Mouse (Mus musculus) heart, postnatal 25 days (tissue): ENCODE results near the gene Acvr1b. TPM values are rescaled to one million over a fixed set of nuclear protein-coding genes. Genes with fewer than 3 reads are reported as not detected.

Experiments
- DNase-seq: peaks from one replicate; pipeline ENCODE4 v3.0.0; 2022; ENCODE audit warnings: low spot score
- intact Hi-C: fragments of 180-260 bp; cut with DNase I; formaldehyde crosslinking; loops from one replicate; pipeline ENCODE4 v1.15.1; 2025
- total RNA-seq, 2 experiments: library from RNA; stranded (reverse); gene quantifications; 2 replicates each; pipeline ENCODE4 v1.2.3; 2021

Gene Acvr1b
- total RNA-seq, 2 experiments from 2014 or later = 11.7 to 14.5 TPM

DNA sequence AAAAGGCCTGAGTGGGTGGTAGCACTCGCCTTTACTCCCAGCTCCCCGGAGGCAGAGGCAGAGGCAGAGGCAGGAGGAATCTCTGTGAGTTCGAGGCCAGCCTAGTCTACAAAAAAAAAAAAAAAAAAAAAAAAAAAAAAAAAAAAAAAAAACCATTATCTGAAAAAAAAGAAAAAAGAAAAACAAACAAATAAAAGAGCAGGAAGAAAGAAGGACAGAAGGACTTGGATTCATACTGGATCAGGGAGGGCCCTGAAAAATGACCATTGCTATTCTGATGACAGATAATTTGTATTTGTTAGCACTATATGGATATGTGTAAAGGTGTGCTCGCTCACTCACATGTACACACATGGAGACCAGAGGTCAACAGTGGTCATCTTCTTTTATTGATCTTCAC is 2.6 kb upstream of the Acvr1b start:
- DNase-seq = no peak
- intact Hi-C loops = no loop called here

GRCm38 (mm10) chr15:101172016-101172415 is 1.9 kb upstream of the Acvr1b start:
- DNase-seq = no peak
- intact Hi-C loops = no loop called here

GRCm38 (mm10) chr15:101174294-101175130 is 645 bp downstream of the Acvr1b start:
- DNase-seq = peak; percentile 12
- intact Hi-C loops = loop anchor here (2.0 kb wide), 1 partner anchor 28 kb away; no protein-coding TSS in a partner anchor

DNA sequence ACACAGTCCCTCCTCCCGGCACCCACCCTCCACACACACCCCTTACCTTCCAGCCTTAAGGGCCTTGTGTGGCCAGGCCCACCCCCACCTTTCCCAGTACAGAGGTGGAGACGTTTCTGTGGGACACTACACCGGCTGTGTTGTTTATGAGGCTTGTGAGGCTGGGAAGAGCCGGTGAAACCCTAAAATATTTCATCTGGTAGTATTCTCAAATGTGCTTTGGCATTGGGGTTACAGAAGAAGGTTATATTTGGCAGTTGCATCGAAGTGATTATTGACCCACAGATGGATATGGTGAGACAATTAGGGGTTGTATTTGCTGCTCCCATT is 1.2 kb downstream of the Acvr1b start:
- intact Hi-C loops = loop anchor here (2.0 kb wide), 1 partner anchor 28 kb away; no protein-coding TSS in a partner anchor
- DNase-seq = no peak

- DNase-seq = no peak
- intact Hi-C loops = loop anchor here (2.0 kb wide), 2 partner anchors 15 to 29 kb away; no protein-coding TSS in a partner anchor
Measured at GRCm38 (mm10) chr15:101175613-101176283, 1.9 kb downstream of the Acvr1b start.

DNA sequence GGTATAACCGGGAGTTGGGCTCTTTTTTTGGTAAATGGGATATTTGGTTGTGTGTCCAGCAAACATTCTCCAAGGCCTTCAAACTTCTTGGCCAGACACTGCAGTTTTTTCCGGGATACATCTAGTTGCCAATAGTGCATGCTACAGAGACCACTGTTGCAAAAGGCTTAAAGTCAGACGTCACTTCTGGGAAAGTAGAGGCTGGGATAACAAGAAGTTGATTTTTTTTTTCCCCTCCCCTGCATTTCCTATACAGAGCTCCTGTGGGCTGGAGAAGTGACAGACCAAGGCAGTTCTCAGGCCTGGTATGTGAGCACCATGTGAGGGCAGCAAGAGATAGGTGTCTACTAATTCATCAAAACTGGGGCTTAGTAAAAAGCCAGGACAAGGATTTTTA is 2.4 kb downstream of the Acvr1b start:
- intact Hi-C loops = loop anchor here (2.0 kb wide), 1 partner anchor 15 kb away; no protein-coding TSS in a partner anchor
- DNase-seq = no peak

- intact Hi-C loops = loop anchor here (2.0 kb wide), 1 partner anchor 14 kb away; no protein-coding TSS in a partner anchor
- DNase-seq = no peak
Measured at GRCm38 (mm10) chr15:101176795-101177691, 3.2 kb downstream of the Acvr1b start.

DNA sequence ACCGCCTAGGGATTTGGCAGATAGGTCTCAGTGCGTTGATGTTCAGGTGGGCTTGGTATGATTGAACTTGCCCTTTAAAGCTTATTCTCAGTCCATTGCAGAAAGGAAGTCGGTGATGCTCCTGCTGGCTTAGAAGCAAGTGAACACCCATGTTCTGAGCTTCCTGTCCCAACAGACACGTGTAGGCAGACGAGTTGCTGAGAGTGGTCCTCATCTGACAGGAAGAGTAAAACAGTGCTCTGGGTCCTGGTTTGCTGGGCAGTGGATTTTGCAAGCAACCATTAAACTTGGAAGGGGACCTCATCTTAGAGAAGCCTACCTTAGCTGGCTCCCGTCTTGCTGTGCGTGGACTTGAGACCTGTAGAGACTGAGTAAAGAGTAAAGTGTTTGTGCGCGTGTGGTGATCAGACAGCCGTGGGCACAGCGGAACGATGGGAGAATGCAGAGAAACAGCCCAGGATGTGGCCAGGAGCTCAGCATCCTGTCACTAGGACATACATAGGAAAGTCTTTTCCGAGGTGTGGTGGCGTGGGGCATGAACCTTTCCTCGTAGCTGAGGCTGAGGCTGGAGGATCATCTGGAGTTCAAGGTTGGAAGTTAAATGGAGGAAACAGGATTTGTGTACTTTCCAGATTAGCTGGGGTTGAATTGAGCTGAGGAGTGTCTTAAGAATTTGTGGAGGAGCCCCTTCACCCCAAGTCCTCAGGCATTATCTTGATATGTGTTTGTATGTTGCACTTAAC is 6.7 kb downstream of the Acvr1b start:
- DNase-seq = no peak
- intact Hi-C loops = loop anchor here (2.0 kb wide), 1 partner anchor 16 kb away; no protein-coding TSS in a partner anchor

GRCm38 (mm10) chr15:101181106-101181466 is 7.2 kb downstream of the Acvr1b start:
- no peak for DNase-seq
- intact Hi-C loops = loop anchor here (2.0 kb wide), 1 partner anchor 16 kb away; no protein-coding TSS in a partner anchor

DNA sequence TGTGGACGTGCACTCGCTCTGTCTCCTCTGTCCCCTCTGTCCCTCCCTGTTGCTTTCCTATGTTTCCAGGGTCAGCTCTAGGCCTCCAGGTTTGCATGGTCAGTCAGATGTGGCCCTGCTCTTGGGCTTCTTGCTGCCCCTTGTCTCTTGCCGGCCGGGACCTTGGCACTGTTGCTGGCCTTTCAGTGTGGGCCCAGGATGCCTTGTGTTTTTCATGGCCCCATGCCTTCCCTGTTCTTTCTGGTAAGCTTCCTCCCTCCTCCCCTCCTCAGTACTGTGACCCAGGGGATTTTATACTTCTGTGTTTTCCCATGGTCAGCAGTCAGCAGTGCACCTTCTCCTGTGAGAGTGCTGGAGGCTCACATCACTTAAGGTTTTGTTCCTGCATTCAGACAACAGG is 7.6 kb downstream of the Acvr1b start:
- intact Hi-C loops = loop anchor here (2.0 kb wide), 1 partner anchor 15 kb away; no protein-coding TSS in a partner anchor
- DNase-seq = peak; percentile 14

GRCm38 (mm10) chr15:101182676-101183075 is 8.8 kb downstream of the Acvr1b start:
- intact Hi-C loops = no loop called here
- DNase-seq = no peak

DNA sequence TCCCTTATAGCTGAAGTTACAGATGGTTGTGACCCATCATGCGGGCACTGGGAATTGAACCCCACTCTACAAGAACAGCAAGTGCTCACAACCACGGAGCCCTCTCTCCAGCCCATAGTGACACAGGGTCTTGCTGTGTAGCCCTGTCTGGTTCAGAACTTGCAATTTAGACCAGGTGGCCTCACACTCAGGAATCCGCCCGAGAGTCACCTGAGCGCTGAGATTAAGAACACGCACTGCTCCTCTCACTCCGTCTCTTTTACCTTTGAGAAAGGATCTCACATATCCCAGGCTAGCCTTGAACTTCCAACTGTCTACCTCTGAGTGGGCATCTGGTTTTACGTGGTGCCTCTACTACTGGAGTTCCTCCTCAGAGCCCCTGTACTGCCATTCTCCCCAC is 10.4 kb downstream of the Acvr1b start:
- no peak for DNase-seq
- intact Hi-C loops = no loop called here

GRCm38 (mm10) chr15:101185549-101185948 is 11.7 kb downstream of the Acvr1b start:
- intact Hi-C loops = no loop called here

DNA sequence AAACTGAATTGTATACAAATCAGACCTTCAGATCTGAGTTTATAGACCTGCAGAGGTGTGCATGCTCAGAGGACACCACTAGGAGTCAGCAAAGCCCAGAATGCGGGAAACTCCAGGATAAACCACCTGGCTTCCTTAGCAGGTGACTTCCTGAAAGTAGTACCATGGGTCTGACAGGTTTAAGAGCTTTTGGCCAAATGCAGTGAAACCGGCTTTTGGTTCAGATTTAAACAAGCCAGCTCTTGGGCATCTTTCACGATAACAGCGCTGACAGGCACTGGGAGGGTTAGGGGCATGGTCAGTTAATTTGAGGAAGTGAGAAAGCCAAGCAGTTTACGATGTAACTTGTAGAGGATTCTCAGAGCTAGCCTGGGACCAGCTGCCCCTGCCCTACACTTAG is 14.0 kb downstream of the Acvr1b start:
- no peak for DNase-seq
- intact Hi-C loops = no loop called here

More at GRCm38 (mm10) chr15:101185549-101185948, 11.7 kb downstream of the Acvr1b start:
- no peak for DNase-seq

DNA sequence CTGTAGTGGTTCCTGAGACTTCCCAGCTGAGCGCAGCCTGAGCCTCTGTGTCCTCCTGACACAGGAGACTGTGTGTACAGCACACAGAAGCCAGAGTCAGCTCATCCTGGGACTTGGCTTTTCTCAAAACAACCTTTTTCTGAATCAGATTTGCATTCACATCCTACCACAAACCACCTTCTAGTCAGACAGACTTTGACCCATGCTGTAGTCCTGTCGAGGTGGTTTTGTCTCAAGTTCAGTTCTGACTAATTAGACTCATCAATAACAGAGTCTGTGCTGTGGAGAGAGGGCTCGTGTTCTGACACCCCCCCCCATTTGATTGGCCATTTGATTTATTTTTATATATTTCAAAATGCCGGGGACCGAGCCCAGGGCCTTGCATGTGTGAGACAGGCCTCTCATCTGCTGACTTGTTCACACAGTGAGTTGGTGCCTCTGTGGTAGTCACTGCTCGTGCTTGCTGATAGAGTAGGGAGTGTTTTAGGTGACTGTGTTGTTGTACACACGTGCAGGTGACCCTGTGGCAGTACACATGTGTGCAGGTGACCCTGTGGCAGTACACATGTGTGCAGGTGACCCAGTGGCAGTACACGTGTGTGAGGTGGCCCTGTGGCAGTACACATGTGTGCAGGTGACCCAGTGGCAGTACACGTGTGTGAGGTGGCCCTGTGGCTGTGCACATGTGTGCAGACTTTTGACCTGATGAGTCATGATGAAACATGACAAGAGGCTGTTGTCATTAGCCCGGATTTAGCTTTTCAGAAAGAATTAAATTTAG is 16.3 kb downstream of the Acvr1b start:
- intact Hi-C loops = loop anchor here (2.0 kb wide), 1 partner anchor 13 kb away; no protein-coding TSS in a partner anchor
- no peak for DNase-seq

- no peak for DNase-seq
- intact Hi-C loops = loop anchor here (2.0 kb wide), 1 partner anchor 14 kb away; no protein-coding TSS in a partner anchor
Measured at GRCm38 (mm10) chr15:101190762-101191150, 16.9 kb downstream of the Acvr1b start.

DNA sequence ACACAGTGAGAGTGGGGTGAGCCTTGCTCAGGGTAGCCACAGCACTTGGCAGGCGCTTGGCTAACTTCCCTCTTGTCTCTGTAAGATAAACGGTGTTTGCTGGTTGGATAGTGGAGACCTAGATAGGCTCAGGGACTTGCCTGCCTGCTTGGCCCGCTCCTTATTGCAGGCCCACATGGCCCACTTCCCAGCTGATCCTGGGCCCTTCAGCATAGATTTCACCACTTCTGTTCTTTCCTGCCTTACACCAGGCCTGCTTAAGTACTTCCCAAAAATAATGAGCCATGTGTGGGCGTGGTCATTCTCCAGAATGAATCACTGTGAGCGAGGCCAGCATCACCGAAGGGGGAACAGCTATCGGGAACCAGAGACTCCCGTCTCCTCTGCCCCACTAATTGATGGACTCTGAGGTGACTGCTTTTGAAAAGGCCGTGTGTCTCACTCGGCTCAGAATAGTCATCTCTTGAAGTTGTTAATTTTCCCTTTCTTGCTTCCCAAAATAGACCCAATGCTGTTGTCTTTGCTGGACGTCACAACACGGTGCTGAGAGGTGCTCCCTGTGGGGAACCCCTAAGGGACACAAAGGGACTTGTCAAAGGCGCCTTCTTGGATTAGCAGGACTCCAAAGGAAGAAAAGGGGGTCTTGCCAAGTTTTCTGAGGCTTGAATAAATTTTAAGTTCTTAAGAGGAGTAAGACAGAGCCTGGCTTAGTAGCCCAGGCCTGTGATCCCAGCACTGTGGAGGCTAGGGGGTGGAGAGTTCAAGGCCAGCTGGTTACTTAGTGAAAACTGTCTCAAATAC is 17.8 kb downstream of the Acvr1b start:
- DNase-seq = peak; percentile 64
- intact Hi-C loops = loop anchor here (2.0 kb wide), 1 partner anchor 15 kb away; no protein-coding TSS in a partner anchor

GRCm38 (mm10) chr15:101192260-101192640 is 18.4 kb downstream of the Acvr1b start:
- DNase-seq = no peak
- intact Hi-C loops = no loop called here
